Mouse (Mus musculus): ENCODE measurements at regions not wholly inside any gene's neighbourhood (a gene's known extent, or its start where the extent isn't known, plus 50 kb on each side); places are given as distances from the start of the nearest gene placed in this dataset.

GRCm38 (mm10) chr6:94401061-94401591, 99.0 kb upstream of the Slc25a26 start:
- no peak overlapping the region for H3K4me3 ChIP-seq (ENCODE audit: low read depth, low read length)
- no peaks in the 10 kb centered on the region for H3K9me3 ChIP-seq (ENCODE audit: control insufficient read depth, low read depth, low read length)
- H3K36me3 ChIP-seq (ENCODE audit: control insufficient read depth, insufficient read depth, low read length) = no peaks in the 10 kb centered on the region
- ATAC-seq (ENCODE audit: insufficient number of reproducible peaks, insufficient read depth, low FRiP score, low read depth) = no peak
- no peak overlapping the region for H3K27ac ChIP-seq (ENCODE audit: low read length)
- H3K9ac ChIP-seq (replicated peaks; ENCODE audit: low read depth, low read length) = no peak overlapping the region
- WGBS = 23% methylated on average over 14 of the region's 14 CpGs
- H3K4me2 ChIP-seq (replicated peaks; ENCODE audit: low read depth, low read length) = peak overlapping the region; percentile 24
- no peaks in the 10 kb centered on the region for H3K27me3 ChIP-seq (ENCODE audit: control insufficient read depth, insufficient read depth, low read length)
- peaks cover 9% of the 10 kb centered on the region; the same call in 1 of the 2 replicates for H3K4me1 ChIP-seq (ENCODE audit: control insufficient read depth, insufficient read depth, low read length)

GRCm38 (mm10) chr6:94400471-94401051, 99.6 kb upstream of the Slc25a26 start:
- H3K27ac ChIP-seq (ENCODE audit: low read length) = no peak overlapping the region
- H3K9ac ChIP-seq (replicated peaks; ENCODE audit: low read depth, low read length) = no peak overlapping the region
- H3K36me3 ChIP-seq (ENCODE audit: control insufficient read depth, insufficient read depth, low read length) = no peaks in the 10 kb centered on the region
- H3K4me3 ChIP-seq (ENCODE audit: low read depth, low read length) = no peak overlapping the region
- H3K4me2 ChIP-seq (replicated peaks; ENCODE audit: low read depth, low read length) = peak overlapping the region; percentile 24
- ATAC-seq (ENCODE audit: insufficient number of reproducible peaks, insufficient read depth, low FRiP score, low read depth) = peak; percentile 46; the same call in 1 of the 2 replicates
- no peaks in the 10 kb centered on the region for H3K27me3 ChIP-seq (ENCODE audit: control insufficient read depth, insufficient read depth, low read length)
- 17% methylated on average over 13 of the region's 13 CpGs for WGBS
- H3K4me1 ChIP-seq (ENCODE audit: control insufficient read depth, insufficient read depth, low read length) = peaks cover 9% of the 10 kb centered on the region; the same call in 1 of the 2 replicates
- H3K9me3 ChIP-seq (ENCODE audit: control insufficient read depth, low read depth, low read length) = no peaks in the 10 kb centered on the region

GRCm38 (mm10) chr6:94391134-94391533, 107.4 kb upstream of the Magi1 start:
- H3K9me3 ChIP-seq (ENCODE audit: control insufficient read depth, low read depth, low read length) = no peaks in the 10 kb centered on the region
- no peaks in the 10 kb centered on the region for H3K27me3 ChIP-seq (ENCODE audit: control insufficient read depth, insufficient read depth, low read length)
- H3K36me3 ChIP-seq (ENCODE audit: control insufficient read depth, insufficient read depth, low read length) = no peaks in the 10 kb centered on the region
- 43% methylated on average over 5 of the region's 5 CpGs for WGBS
- peak overlapping the region; percentile 55; the same call in 1 of the 2 replicates for H3K27ac ChIP-seq (ENCODE audit: low read length)
- H3K4me3 ChIP-seq (ENCODE audit: low read depth, low read length) = no peak overlapping the region
- ATAC-seq (ENCODE audit: insufficient number of reproducible peaks, insufficient read depth, low FRiP score, low read depth) = no peak
- H3K4me2 ChIP-seq (replicated peaks; ENCODE audit: low read depth, low read length) = no peak overlapping the region
- H3K9ac ChIP-seq (replicated peaks; ENCODE audit: low read depth, low read length) = no peak overlapping the region
- H3K4me1 ChIP-seq (ENCODE audit: control insufficient read depth, insufficient read depth, low read length) = 0 out of 2 replicates have a peak, but pooled peaks cover 3% of the 10 kb centered on the region

GRCm38 (mm10) chr6:94390403-94390802, 106.7 kb upstream of the Magi1 start:
- Histone ChIP-seq H3K4me3 (ENCODE audit: low read depth, low read length) (no peak overlapping the region), H3K4me1 (ENCODE audit: control insufficient read depth, insufficient read depth, low read length) (0 out of 2 replicates have a peak, but pooled peaks cover 3% of the 10 kb centered on the region), H3K9me3 (ENCODE audit: control insufficient read depth, low read depth, low read length) (no peaks in the 10 kb centered on the region), H3K4me2 (replicated peaks; ENCODE audit: low read depth, low read length) (no peak overlapping the region), H3K27me3 (ENCODE audit: control insufficient read depth, insufficient read depth, low read length) (no peaks in the 10 kb centered on the region), H3K27ac (ENCODE audit: low read length) (peak overlapping the region; percentile 80; the same call in 1 of the 2 replicates), H3K36me3 (ENCODE audit: control insufficient read depth, insufficient read depth, low read length) (no peaks in the 10 kb centered on the region), H3K9ac (replicated peaks; ENCODE audit: low read depth, low read length) (no peak overlapping the region)
- 63% methylated on average over 2 of the region's 2 CpGs for WGBS
- peak; percentile 92 for ATAC-seq (ENCODE audit: insufficient number of reproducible peaks, insufficient read depth, low FRiP score, low read depth)

GRCm38 (mm10) chr6:94389716-94390115, 106.0 kb upstream of the Magi1 start:
- no peak for ATAC-seq (ENCODE audit: insufficient number of reproducible peaks, insufficient read depth, low FRiP score, low read depth)
- WGBS = 64% methylated on average over 9 of the region's 9 CpGs

GRCm38 (mm10) chr6:94387648-94388047, 103.9 kb upstream of the Magi1 start:
- Histone ChIP-seq H3K27me3 (ENCODE audit: control insufficient read depth, insufficient read depth, low read length) (no peaks in the 10 kb centered on the region), H3K4me3 (ENCODE audit: low read depth, low read length) (no peak overlapping the region), H3K9me3 (ENCODE audit: control insufficient read depth, low read depth, low read length) (no peaks in the 10 kb centered on the region), H3K36me3 (ENCODE audit: control insufficient read depth, insufficient read depth, low read length) (no peaks in the 10 kb centered on the region), H3K4me1 (ENCODE audit: control insufficient read depth, insufficient read depth, low read length) (0 out of 2 replicates have a peak, but pooled peaks cover 3% of the 10 kb centered on the region), H3K4me2 (replicated peaks; ENCODE audit: low read depth, low read length) (no peak overlapping the region), H3K9ac (replicated peaks; ENCODE audit: low read depth, low read length) (no peak overlapping the region), H3K27ac (ENCODE audit: low read length) (no peak overlapping the region)
- no peak for ATAC-seq (ENCODE audit: insufficient number of reproducible peaks, insufficient read depth, low FRiP score, low read depth)
- 38% methylated on average over 2 of the region's 2 CpGs for WGBS

More at GRCm38 (mm10) chr6:94389716-94390115, 106.0 kb upstream of the Magi1 start:
- peak overlapping the region; percentile 80 for H3K27ac ChIP-seq (ENCODE audit: low read length)
- H3K36me3 ChIP-seq (ENCODE audit: control insufficient read depth, insufficient read depth, low read length) = no peaks in the 10 kb centered on the region
- H3K9me3 ChIP-seq (ENCODE audit: control insufficient read depth, low read depth, low read length) = no peaks in the 10 kb centered on the region
- H3K4me2 ChIP-seq (replicated peaks; ENCODE audit: low read depth, low read length) = 0 out of 2 replicates have a peak overlapping the region, but pooled peaks have one; percentile 8
- no peaks in the 10 kb centered on the region for H3K27me3 ChIP-seq (ENCODE audit: control insufficient read depth, insufficient read depth, low read length)
- H3K9ac ChIP-seq (replicated peaks; ENCODE audit: low read depth, low read length) = no peak overlapping the region
- H3K4me1 ChIP-seq (ENCODE audit: control insufficient read depth, insufficient read depth, low read length) = 0 out of 2 replicates have a peak, but pooled peaks cover 3% of the 10 kb centered on the region
- no peak overlapping the region for H3K4me3 ChIP-seq (ENCODE audit: low read depth, low read length)

GRCm38 (mm10) chr6:94385531-94385930, 101.8 kb upstream of the Magi1 start:
- Histone ChIP-seq H3K4me3 (ENCODE audit: low read depth, low read length) (no peak overlapping the region), H3K27me3 (ENCODE audit: control insufficient read depth, insufficient read depth, low read length) (no peaks in the 10 kb centered on the region), H3K4me1 (ENCODE audit: control insufficient read depth, insufficient read depth, low read length) (0 out of 2 replicates have a peak, but pooled peaks cover 3% of the 10 kb centered on the region), H3K9ac (replicated peaks; ENCODE audit: low read depth, low read length) (no peak overlapping the region), H3K4me2 (replicated peaks; ENCODE audit: low read depth, low read length) (no peak overlapping the region), H3K27ac (ENCODE audit: low read length) (no peak overlapping the region), H3K9me3 (ENCODE audit: control insufficient read depth, low read depth, low read length) (no peaks in the 10 kb centered on the region), H3K36me3 (ENCODE audit: control insufficient read depth, insufficient read depth, low read length) (no peaks in the 10 kb centered on the region)
- WGBS = 72% methylated on average over 2 of the region's 2 CpGs
- no peak for ATAC-seq (ENCODE audit: insufficient number of reproducible peaks, insufficient read depth, low FRiP score, low read depth)

- Histone ChIP-seq H3K9ac (replicated peaks; ENCODE audit: low read depth, low read length) (no peak overlapping the region), H3K36me3 (ENCODE audit: control insufficient read depth, insufficient read depth, low read length) (no peaks in the 10 kb centered on the region), H3K9me3 (ENCODE audit: control insufficient read depth, low read depth, low read length) (no peaks in the 10 kb centered on the region), H3K4me3 (ENCODE audit: low read depth, low read length) (no peak overlapping the region), H3K4me1 (ENCODE audit: control insufficient read depth, insufficient read depth, low read length) (no peaks in the 10 kb centered on the region), H3K4me2 (replicated peaks; ENCODE audit: low read depth, low read length) (no peak overlapping the region), H3K27ac (ENCODE audit: low read length) (no peak overlapping the region), H3K27me3 (ENCODE audit: control insufficient read depth, insufficient read depth, low read length) (no peaks in the 10 kb centered on the region)
- ATAC-seq (ENCODE audit: insufficient number of reproducible peaks, insufficient read depth, low FRiP score, low read depth) = no peak
- 88% methylated on average over 2 of the region's 2 CpGs for WGBS
These were observed 86.3 kb upstream of the Magi1 start for GRCm38 (mm10) chr6:94369991-94370390.
